Mouse (Mus musculus) E14TG2a.4 (cell line): ENCODE results near the gene Mterf1a.

Experiments used
- CTCF ChIP-seq: conservative IDR thresholded peaks from 2 replicates; pipeline ENCODE4 v1.5.1; 2014; ENCODE audit warnings: low read length
- NANOG ChIP-seq: IDR thresholded peaks from 2 replicates; pipeline ENCODE4 v1.6.1; 2014; ENCODE audit warnings: borderline replicate concordance, low read length, mixed read lengths
- POU5F1 ChIP-seq: IDR thresholded peaks from 2 replicates; pipeline ENCODE4 v1.6.1; 2014; ENCODE audit warnings: low read length, borderline replicate concordance

DNA sequence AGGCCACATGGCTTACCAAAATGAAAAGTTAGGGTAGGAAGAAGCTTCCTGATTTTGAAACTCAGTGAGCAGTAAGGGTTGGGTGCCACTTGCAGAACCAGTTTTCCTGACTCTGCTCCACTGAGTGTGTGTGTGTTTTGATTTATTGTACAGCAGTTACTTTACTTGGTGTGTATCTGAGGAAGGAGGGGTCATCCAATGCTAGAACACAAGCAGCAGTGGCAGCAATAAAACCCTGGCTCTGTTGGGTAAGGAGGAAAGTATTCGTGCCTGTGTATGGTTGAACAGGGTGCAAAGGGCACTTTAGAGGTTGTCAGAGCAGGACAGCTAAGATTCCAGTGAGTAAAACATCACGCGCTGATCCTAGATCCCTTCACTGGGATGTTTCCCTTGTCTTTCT lies 45.2 kb upstream of the Mterf1a start:
- TF ChIP-seq CTCF (no peak), NANOG (no peak), POU5F1 (no peak)
